Mouse (Mus musculus): ENCODE data around the gene Lrch1. TPM values are rescaled to one million over a fixed set of nuclear protein-coding genes. Genes with fewer than 3 reads are reported as not detected.

The Lrch1 gene
- polyA plus RNA-seq, 1 experiment, result 24.4 TPM

DNA sequence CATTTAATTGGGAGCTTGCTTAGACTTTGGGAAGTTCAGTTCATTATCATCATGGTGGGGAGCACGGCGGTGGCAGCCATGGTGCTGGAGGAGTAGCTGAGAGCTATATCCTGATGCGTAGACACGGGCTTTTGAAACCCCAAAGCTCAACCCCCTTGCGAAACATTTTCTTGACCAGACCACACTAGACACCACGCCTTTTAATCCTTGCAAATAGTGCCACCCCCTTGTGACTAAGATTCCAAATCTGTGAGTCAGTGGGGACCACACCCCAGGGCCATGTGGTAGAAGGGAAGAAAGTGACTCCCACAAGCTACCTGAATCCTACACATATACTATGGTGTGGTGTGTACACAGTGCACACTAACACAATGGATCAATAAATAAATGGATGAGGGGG, 210.8 kb downstream of the Lrch1 start:
- no peak for DNase-seq
- H3K27ac ChIP-seq (ENCODE audit: insufficient read depth, low read length), result no peak overlapping the region
- H3K4me1 ChIP-seq (ENCODE audit: control insufficient read depth, insufficient read depth, low read length), result no peaks in the 10 kb centered on the region
- 99% methylated on average over 6 of the region's 6 CpGs for WGBS
- TF ChIP-seq CTCF (IDR thresholded peaks at IDR 0.05; ENCODE audit: borderline replicate concordance, insufficient read depth, low read depth, low read length) (no peak), POLR2A (IDR thresholded peaks at IDR 0.05; ENCODE audit: borderline replicate concordance, insufficient read depth, low read length) (no peak)
- no peak overlapping the region for H3K4me3 ChIP-seq (replicated peaks; ENCODE audit: insufficient read depth, low read depth, low read length)
- H3K27me3 ChIP-seq (ENCODE audit: control insufficient read depth, insufficient read depth, low read length), result no peaks in the 10 kb centered on the region

DNA sequence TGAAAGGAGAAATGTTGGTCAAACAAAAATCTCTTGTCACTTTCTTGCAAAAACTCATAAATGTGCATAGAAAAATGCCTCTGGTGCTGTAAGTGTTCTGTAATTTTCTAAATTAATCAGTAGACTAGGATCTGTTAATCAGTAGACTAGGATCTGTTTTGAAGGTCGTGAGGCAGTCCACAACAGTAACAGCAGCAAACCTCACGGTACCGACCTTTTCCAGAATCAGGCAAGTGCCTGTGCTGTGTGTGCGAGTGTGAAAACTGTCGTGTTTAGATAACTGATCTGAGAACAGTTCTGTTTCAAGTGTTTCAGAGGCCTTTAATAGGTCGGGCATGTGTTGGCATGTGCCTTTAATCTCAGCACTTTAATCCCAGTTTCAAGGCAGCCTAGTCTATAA, 212.2 kb downstream of the Lrch1 start:
- no peak overlapping the region for H3K27ac ChIP-seq (ENCODE audit: insufficient read depth, low read length)
- no peak for DNase-seq
- WGBS, result 86% methylated on average over 6 of the region's 6 CpGs
- no peak overlapping the region for H3K4me3 ChIP-seq (replicated peaks; ENCODE audit: insufficient read depth, low read depth, low read length)
- no peaks in the 10 kb centered on the region for H3K27me3 ChIP-seq (ENCODE audit: control insufficient read depth, insufficient read depth, low read length)
- TF ChIP-seq CTCF (IDR thresholded peaks at IDR 0.05; ENCODE audit: borderline replicate concordance, insufficient read depth, low read depth, low read length), result no peak
- TF ChIP-seq POLR2A (IDR thresholded peaks at IDR 0.05; ENCODE audit: borderline replicate concordance, insufficient read depth, low read length), result no peak
- no peaks in the 10 kb centered on the region for H3K4me1 ChIP-seq (ENCODE audit: control insufficient read depth, insufficient read depth, low read length)

DNA sequence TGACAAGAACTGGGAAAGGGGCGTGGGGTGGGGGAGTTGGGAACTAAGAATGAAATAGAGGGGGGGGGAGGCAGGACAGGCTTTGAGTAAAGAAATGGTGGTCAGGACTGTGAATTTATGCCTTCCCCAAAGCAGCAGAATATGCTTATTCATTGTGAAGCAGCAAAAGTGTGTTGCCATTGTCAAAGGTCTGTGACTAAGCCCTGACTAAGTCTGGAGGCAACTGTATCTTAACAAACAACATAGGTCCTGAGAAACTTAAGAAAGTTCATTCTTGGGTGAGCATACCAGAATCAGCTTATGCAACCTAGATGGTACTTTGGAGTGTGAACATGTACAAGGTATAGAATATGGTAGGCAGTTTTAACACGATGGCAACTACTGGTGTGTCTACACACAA, 214.3 kb downstream of the Lrch1 start:
- no peak for DNase-seq
- 66% methylated on average over 2 of the region's 2 CpGs for WGBS
- no peak overlapping the region for H3K4me3 ChIP-seq (replicated peaks; ENCODE audit: insufficient read depth, low read depth, low read length)
- H3K4me1 ChIP-seq (ENCODE audit: control insufficient read depth, insufficient read depth, low read length), result no peaks in the 10 kb centered on the region
- no peaks in the 10 kb centered on the region for H3K27me3 ChIP-seq (ENCODE audit: control insufficient read depth, insufficient read depth, low read length)
- TF ChIP-seq POLR2A (IDR thresholded peaks at IDR 0.05; ENCODE audit: borderline replicate concordance, insufficient read depth, low read length) (no peak), CTCF (IDR thresholded peaks at IDR 0.05; ENCODE audit: borderline replicate concordance, insufficient read depth, low read depth, low read length) (no peak)
- H3K27ac ChIP-seq (ENCODE audit: insufficient read depth, low read length), result no peak overlapping the region

DNA sequence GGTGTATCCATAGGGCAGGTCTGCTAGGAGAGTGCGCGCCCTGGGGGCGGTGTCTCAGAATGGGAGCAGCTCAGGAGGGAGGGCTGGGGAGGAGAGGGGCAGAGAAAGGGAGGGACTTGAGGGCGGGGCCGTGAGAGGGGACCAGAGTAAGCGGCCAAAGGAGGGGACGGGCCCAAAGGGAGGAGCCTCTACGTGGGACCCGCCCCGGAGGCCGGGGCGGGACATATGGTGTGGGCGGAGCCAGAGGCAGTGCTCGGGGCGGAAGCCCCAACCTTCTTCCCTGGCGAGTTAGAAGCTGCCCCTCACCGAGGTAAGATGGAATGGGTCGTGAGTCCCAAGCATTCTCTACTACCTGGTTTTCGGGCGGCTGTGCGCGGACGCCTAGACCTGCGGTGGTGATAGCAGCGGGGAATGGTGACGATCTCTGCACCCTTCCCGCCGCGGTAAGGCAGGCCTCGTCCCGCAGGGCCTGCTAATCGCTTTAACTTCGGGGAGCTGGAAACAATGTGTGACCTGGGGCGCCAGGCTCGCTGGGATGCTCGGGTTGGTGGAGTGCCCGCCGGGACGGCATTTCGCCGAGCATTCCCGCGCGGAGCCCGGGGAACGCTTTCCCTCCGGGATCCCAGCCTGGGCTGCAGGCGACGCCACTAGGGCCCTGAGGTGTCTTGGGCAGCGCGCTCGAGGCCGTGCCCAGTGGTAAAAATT, 215.4 kb downstream of the Lrch1 start, which contains the start of gene Esd:
Esd (plus strand) TSS at position 219 of the 705 bp plus-strand sequence.
- peak; percentile 89 to 91 for DNase-seq
- H3K27ac ChIP-seq (ENCODE audit: insufficient read depth, low read length), result 0 out of 2 replicates have a peak within 1 kb of the TSS, but pooled peaks have one; percentile 2
- TF ChIP-seq POLR2A (IDR thresholded peaks at IDR 0.05; ENCODE audit: borderline replicate concordance, insufficient read depth, low read length) (peak; percentile 58; the same call in 1 of the 2 replicates), CTCF (IDR thresholded peaks at IDR 0.05; ENCODE audit: borderline replicate concordance, insufficient read depth, low read depth, low read length) (no peak)
- WGBS, result under 1% methylated on average over 52 of the region's 53 CpGs
- H3K4me3 ChIP-seq (replicated peaks; ENCODE audit: insufficient read depth, low read depth, low read length), result peak within 1 kb of the TSS; percentile 76
- H3K4me1 ChIP-seq (ENCODE audit: control insufficient read depth, insufficient read depth, low read length), result no peaks in the 10 kb centered on the region
- H3K27me3 ChIP-seq (ENCODE audit: control insufficient read depth, insufficient read depth, low read length), result no peaks in the 10 kb centered on the region

DNA sequence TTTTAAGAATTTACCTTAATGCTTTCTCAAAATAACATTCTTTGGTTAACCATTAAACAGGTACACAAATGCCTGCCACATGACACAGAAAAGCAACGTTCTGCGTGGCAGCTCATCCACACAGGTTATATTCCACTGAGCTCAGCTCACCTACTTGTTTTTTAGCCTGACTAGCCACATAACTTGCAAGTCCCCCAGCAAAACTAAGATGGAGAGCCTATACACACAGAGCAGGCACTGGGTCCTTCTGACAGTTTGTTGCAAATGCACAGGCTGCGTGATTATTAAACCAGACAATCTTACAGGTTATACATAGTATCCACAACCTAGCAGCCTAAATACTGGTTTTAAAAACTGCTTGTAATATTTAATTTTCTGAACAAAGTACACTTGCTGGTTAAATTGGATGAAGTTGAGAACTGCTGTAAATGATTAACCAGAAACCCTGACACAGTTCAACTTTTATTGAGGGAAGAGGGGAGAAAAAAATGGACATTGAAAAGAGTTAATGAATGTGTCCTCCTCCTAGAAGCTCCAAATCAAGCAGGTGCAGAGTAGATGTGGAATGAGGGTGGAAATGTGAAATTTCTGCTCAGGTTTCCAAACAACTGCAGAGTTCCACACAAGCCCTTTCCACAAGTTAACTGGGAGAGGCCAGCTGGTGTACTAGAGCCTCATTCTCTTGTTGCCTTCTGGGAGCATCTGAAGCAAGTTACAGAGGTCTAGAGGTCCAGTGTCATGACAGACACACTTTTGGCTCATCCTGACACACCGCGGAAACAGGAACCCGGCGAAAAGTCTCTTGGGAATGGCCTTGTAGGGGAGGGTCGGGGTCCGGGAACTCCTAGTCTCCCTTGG, 216.2 kb downstream of the Lrch1 start:
- no peak for DNase-seq
- Histone ChIP-seq H3K27ac (ENCODE audit: insufficient read depth, low read length) (no peak overlapping the region), H3K4me1 (ENCODE audit: control insufficient read depth, insufficient read depth, low read length) (no peaks in the 10 kb centered on the region), H3K4me3 (replicated peaks; ENCODE audit: insufficient read depth, low read depth, low read length) (peak overlapping the region; percentile 76), H3K27me3 (ENCODE audit: control insufficient read depth, insufficient read depth, low read length) (no peaks in the 10 kb centered on the region)
- TF ChIP-seq POLR2A (IDR thresholded peaks at IDR 0.05; ENCODE audit: borderline replicate concordance, insufficient read depth, low read length), result no peak
- no peak for TF ChIP-seq CTCF (IDR thresholded peaks at IDR 0.05; ENCODE audit: borderline replicate concordance, insufficient read depth, low read depth, low read length)
- WGBS, result 30% methylated on average over 9 of the region's 9 CpGs

DNA sequence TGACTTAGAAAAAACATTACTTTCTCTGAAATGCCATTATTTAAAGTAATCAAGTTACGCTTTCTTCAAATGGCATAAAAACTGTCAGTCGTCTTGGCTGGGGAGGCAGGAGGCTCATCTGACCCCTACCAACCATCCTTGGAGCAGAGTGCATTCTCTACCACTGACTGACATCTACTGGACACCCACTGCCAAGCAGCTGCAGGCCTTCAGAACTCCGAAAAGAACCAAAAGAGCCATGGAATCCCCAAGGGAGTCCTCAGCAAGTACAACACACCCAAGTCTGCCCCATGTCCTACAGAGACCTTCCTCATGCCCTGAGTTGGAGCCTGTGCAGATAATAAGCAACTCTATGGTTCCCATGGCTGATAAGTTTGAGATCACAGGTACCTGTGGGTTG, 224.1 kb downstream of the Lrch1 start:
- TF ChIP-seq POLR2A (IDR thresholded peaks at IDR 0.05; ENCODE audit: borderline replicate concordance, insufficient read depth, low read length) (no peak), CTCF (IDR thresholded peaks at IDR 0.05; ENCODE audit: borderline replicate concordance, insufficient read depth, low read depth, low read length) (no peak)
- 65% methylated on average over 3 of the region's 3 CpGs for whole genome bisulfite sequencing
- H3K27ac ChIP-seq (ENCODE audit: insufficient read depth, low read length), result no peak overlapping the region
- no peaks in the 10 kb centered on the region for H3K4me1 ChIP-seq (ENCODE audit: control insufficient read depth, insufficient read depth, low read length)
- no peak overlapping the region for H3K4me3 ChIP-seq (replicated peaks; ENCODE audit: insufficient read depth, low read depth, low read length)
- H3K27me3 ChIP-seq (ENCODE audit: control insufficient read depth, insufficient read depth, low read length), result no peaks in the 10 kb centered on the region
- DNase-seq, result no peak

DNA sequence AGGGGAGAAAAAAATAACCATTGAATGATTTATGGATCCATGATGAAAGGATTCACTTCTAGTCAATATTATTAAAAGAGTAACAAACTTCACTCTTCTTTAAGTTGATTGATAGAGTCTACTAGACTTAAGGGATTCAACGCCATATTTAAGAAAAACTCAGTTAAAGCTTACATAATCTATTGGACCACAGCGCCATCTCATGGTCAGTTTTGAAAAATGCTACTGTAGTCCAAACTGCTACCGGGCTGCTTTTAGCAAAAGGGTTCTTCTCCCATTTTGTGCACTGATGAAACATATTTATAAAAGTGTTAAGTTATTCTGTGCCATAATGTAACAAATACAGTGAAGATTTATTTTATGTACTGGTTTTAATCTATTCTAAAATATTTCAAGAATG, 238.6 kb downstream of the Lrch1 start:
- Histone ChIP-seq H3K4me3 (replicated peaks; ENCODE audit: insufficient read depth, low read depth, low read length) (no peak overlapping the region), H3K27me3 (ENCODE audit: control insufficient read depth, insufficient read depth, low read length) (no peaks in the 10 kb centered on the region), H3K27ac (ENCODE audit: insufficient read depth, low read length) (no peak overlapping the region), H3K4me1 (ENCODE audit: control insufficient read depth, insufficient read depth, low read length) (no peaks in the 10 kb centered on the region)
- no peak for TF ChIP-seq POLR2A (IDR thresholded peaks at IDR 0.05; ENCODE audit: borderline replicate concordance, insufficient read depth, low read length)
- no peak for TF ChIP-seq CTCF (IDR thresholded peaks at IDR 0.05; ENCODE audit: borderline replicate concordance, insufficient read depth, low read depth, low read length)
- WGBS, result 29% methylated on average over 3 of the region's 3 CpGs
- DNase-seq, result no peak

Other genes with a start within 250 kb of the Lrch1 start
- 94.9 and 96.2 TPM in 2 replicates for gene Esd, start 215.6 kb downstream of the Lrch1 start, polyA plus RNA-seq (2012; rRNA removed)
- 0.97 and 1.4 TPM in 2 replicates for gene Rubcnl, start 68.2 kb upstream of the Lrch1 start, polyA plus RNA-seq (2012; rRNA removed)
- gene Lrrc63, start 183.0 kb upstream of the Lrch1 start, polyA plus RNA-seq (2012; rRNA removed), result 0.03 TPM in 1 of 2 replicates, not detected in the other
- 8.1 and 9.1 TPM in 2 replicates for gene Lcp1, start 183.2 kb upstream of the Lrch1 start, polyA plus RNA-seq (2012; rRNA removed)

Data from cerebellum, adult 2 months (tissue).